Mouse (Mus musculus) CD4-positive, CD25-positive, alpha-beta regulatory T cell, adult 4 months (primary cell): Measurements from ENCODE around the gene Tgfbr3. TPM values are rescaled to one million over a fixed set of nuclear protein-coding genes. Genes with fewer than 3 reads are reported as not detected.

Experiments used
- ATAC-seq: one replicate; pipeline ENCODE4 v1.8.0; 2017
- polyA plus RNA-seq, 2 experiments: library from polyadenylated mRNA; unstranded; fragments of 100-300 nt; shearing (Covaris generic); gene quantifications; one replicate each; pipeline ENCODE4 v1.2.1; 2017

Tgfbr3 gene
- polyA plus RNA-seq = 1 to 10 TPM; 4.4 to 7.8 TPM

GRCm38 (mm10) chr5:107289234-107289764 lies at the start of gene Tgfbr3:
Gene Tgfbr3, minus strand, starts transcription at chr5:107289629.
- ATAC-seq = peak; percentile 74

DNA sequence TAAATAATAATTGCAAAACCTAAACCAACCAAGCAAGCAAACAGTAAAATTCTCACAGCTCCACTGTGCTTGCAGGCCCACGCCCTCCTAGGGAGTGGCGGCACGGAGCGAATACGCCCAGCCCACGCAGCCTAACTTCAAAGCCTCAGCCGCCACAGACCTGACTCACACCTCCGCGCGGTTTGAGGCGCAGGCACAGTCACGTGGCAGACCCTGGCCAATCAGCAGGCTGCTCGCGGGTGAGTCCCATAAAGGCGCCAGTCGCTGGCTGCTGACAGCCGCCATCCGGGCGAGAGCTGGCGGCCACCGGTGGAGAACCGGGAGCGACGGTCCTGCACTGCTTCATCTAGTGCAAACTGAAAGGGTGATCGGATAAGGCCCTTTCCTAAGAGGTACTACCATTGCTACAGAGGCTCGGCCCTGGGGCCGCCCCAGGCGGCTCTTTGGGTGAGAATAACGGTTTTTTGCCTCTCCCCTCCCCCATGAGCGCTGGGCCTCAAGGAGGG lies 41.5 kb upstream of the Tgfbr3 start, which contains the start of gene Brdt:
TSS of gene Brdt (plus strand) at position 244 of the 506 bp plus-strand sequence.
- ATAC-seq = no peak

DNA sequence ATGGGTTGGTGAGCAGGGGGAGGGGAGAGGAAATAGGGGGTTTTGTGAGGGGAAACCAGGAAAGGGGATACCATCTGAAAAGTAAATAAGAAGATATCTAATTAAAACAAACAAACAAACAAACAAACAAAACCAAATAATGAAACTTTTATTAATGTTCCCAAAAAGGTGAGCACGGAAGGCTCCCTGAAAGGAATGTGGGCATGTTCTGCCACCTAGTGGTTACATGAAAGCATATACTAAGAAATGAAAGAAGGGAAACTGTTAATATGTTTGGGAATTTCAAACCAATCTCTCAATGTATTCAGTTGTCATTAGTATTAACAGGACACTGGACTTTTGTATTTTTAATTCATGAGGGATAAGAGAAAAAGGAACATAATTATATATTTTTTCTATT lies 31.3 kb upstream of the Tgfbr3 start:
- ATAC-seq = peak; percentile 57

DNA sequence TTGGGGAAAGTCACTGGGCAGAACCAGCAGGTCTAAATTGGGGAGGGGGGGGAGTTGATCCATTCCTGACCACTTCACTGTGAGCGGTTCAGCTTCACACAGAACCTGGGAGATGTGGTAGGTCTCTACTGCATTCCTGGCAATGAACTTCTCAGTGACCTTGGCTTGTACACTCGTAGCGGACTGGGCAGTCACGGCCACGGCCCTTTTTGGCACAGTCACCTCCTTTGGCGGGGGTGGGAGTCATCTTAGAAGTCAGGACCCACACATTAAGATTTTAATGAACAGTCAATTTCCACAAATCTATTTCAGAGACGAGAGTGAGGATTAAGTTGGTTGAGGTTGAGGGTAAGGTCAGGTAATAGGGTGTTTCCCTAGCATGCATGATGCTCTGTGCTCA lies 27.7 kb upstream of the Tgfbr3 start:
- no peak for ATAC-seq

DNA sequence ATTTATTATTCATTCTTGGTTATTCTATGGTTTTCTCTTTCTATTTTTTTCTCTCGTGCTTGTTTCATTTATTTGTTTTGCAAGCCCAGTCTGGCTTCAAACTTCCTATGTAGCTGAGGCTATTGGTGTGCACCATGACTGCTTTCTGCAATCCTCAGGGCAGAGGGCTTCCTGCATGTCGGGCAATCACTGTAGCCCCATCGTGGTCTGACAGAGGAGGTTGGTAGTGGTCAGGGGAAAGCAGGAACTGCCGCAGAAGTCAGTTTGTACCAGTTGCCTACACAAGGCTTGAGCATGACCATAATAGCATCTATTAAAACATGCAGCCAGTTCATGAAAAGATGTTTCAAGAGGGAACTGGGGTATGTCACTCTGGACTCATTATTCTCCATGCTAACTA lies 18.0 kb upstream of the Tgfbr3 start:
- no peak for ATAC-seq

GRCm38 (mm10) chr5:107304117-107304825 lies 14.8 kb upstream of the Tgfbr3 start:
- ATAC-seq = no peak

- ATAC-seq = peak; percentile 74
These were observed 14.0 kb upstream of the Tgfbr3 start for GRCm38 (mm10) chr5:107303350-107303861.

GRCm38 (mm10) chr5:107298854-107299253 lies 9.4 kb upstream of the Tgfbr3 start:
- ATAC-seq = no peak

- no peak for ATAC-seq
These were observed 7.3 kb upstream of the Tgfbr3 start for GRCm38 (mm10) chr5:107296512-107297322.

- no peak for ATAC-seq
These were observed 6.5 kb upstream of the Tgfbr3 start for GRCm38 (mm10) chr5:107295817-107296511.

DNA sequence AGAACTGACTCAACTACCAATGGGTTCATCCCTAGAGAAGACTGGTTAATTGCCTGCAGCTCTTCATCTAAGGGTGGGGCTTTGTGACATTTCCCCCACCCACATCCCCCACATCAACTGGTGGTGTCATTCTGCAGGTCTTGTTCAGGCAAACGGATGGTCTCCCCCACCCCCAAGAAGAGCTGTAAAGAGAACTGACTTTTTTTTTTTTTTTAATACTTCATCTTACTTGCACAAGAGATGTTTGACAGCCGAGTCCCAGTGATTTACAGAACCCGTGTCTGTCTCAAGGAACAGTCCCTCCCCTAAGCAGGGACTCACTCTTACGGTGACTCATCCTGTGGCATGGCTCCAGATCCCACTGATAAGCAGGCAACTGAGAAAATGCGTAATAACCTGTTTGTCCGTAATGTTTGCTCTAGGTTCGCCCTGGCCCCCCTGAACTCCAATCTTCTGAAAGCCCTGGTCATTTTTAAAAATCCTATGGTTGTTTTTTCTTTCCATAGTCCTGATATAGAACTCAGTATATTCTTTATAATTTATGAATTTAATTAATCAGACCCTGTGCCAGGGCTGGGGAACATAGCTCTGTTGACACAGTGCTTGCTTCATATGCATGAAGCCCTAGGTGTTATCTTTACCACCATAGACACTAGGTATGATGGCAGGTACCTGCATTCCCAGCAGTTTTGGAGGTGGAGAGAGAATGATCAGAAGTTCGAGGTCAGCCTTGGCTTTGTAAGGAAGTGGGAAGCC lies 5.8 kb upstream of the Tgfbr3 start:
- ATAC-seq = peak; percentile 66

- no peak for ATAC-seq
These were observed 4.6 kb upstream of the Tgfbr3 start for GRCm38 (mm10) chr5:107294041-107294440.

DNA sequence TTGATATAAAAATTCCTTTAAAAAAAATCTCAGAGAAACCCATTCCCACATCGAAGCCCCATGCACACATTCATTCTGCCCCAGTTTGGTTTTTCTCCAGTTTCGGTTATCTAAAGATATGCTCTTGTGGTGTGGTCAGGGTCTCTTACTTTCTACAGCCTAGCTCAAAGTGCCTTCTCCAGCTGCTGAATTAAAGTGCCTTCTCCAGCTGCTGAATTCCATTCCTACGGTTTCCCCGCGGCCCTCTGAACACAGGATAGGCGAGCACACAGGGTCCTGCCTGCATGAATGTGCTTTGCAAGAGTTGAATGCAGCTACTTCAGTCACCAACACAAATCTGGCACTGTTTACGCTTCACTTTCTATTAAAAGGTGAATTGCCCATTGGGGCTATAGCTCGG lies 557 bp upstream of the Tgfbr3 start:
- ATAC-seq = no peak

DNA sequence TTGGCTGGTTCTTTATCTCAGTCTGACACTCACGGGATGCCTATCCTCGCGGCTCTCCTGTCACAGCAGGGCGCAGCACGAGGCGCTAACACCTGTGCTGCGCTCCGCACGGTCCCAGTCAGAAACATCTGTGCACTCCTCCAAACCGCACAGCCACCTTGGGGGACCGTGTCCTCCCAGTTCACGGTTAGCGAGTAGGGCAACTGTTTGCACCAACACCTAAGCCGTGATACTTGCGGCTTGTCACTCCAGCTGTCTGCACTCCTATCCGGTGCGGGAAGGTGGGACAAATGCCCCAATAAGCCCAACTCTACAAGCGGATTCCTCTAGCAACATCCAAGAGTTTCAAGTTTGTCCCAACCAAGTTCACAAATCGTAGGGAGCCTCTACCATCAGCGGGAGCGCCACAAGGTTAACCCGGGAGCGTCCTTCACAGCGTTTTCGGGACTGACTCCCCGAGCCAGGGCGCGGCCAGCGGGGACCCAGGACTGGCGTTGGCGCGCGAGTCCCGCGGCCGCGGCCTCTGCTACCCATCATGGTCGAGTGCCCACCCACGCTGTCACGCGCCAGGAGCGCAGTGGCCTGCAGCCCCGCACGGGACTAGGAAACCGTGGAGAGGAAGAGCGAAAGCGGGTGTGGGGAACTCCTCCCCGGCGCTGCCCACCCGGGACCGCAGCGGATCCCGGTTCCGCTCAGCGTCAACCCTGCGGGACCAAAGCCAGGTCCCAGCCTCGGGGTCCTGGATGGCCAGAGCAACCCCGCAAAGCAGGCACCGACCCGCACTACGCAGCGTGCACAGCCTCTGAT lies 799 bp downstream of the Tgfbr3 start:
- ATAC-seq = peak; percentile 38

DNA sequence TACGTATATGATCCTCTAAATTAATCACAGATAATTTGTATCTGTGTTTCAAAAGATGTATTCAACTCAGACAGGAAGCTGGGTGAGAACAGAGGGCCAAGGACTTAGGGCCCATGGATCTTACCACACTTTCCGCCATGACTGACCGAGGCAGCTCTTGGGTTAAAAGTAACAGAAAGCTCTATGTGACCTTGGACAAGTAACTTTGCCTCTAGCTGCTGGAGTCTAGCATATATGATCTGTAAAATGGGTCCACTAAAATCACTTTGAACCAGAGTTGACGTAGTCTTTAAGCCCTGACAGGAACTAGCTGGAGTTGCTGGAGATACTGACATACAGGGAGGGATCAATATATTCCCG lies 1.5 kb downstream of the Tgfbr3 start:
- ATAC-seq = no peak

GRCm38 (mm10) chr5:107287254-107287907 lies 2.0 kb downstream of the Tgfbr3 start:
- peak; percentile 47 for ATAC-seq

GRCm38 (mm10) chr5:107285563-107285962 lies 3.9 kb downstream of the Tgfbr3 start:
- ATAC-seq = no peak

DNA sequence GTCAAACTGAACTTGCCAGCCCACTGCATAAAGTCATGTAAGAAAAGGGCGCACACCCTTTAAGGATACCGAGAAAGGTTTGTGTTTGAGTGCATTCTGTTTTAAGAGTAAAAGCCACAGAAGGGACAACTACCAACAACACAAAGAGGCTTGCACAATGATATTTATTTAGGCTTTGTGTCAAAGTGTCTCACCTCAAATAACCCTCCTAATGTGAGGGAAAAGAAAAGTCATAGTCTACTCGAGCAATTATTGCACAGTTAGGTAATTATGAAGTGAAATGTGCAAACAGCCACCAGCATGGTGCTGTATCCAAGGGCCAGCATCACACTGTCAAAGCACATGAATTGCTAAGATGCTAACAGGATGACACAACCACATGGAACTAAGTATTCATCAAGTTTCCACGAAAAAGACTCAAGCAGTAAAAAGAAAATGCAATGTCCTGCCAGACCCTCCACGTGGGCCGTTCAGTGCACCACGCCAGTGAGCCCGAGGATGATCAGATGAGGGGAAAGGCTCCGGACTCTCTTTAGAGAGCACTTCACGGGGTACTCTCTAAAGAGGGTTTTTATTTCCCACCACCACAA lies 5.4 kb downstream of the Tgfbr3 start:
- no peak for ATAC-seq

DNA sequence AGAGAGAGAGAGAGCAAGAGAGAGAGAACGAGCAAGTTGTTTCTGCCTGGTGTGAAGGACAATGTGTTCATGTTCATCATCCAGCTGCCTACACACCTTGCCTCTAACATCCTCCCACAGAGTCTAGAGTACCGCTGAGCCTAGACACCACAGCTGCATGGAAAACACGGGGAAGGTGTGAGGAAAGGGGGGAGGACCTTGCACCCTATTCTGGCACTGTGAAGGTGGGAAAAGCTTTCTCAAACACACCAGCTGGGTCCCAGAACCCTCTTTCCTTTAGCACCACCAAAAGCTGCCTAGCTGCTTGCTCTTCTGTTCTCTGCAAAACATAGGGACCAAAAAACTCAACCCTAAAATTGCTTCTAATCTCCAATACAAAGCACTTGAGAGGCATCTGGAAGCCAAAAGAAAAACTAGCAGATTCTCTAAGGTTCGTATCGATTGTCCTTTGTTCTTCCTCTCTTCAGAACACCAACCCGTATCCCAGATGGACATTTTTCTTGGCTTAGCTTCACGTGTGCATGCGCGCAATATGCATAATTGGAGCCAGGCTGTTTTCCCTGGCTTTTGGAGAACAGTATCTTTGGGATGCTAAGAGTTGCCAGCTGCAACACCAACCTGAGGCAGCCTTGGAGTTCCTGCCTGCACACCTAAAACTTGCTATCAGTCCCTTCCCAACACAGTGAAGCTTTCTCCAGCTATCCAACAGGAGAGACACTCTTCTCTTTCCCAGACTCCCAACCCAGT lies 6.7 kb downstream of the Tgfbr3 start:
- ATAC-seq = peak; percentile 18
